Mouse (Mus musculus) midbrain, embryonic 13.5 days (tissue): Measurements from ENCODE around the gene Sec11a. TPM values are rescaled to one million over a fixed set of nuclear protein-coding genes. Genes with fewer than 3 reads are reported as not detected.
"Not testable (repeated sequence)": the region's sequence is repeated elsewhere in the genome, so short reads cannot be mapped to it uniquely, and the experiment has no call there.

Source experiments
- ATAC-seq: fragments of 200-750 bp; cut with Nextera tagmentation; 2 replicates; pipeline ENCODE4 v1.8.0; 2017; ENCODE audit warnings: mild to moderate bottlenecking, moderate TSS enrichment, moderate library complexity
- H3K27ac ChIP-seq: fragments of 300-500 bp; sonication (generic); 2 replicates; pipeline ENCODE4 v1.5.1; 2015; ENCODE audit warnings: inconsistent platforms, mild to moderate bottlenecking, moderate library complexity
- H3K27me3 ChIP-seq: fragments of 300-500 bp; sonication (generic); 2 replicates; pipeline ENCODE4 v1.6.1; 2015; ENCODE audit warnings: mild to moderate bottlenecking, inconsistent platforms
- H3K36me3 ChIP-seq: fragments of 300-500 bp; sonication (generic); 2 replicates; pipeline ENCODE4 v1.6.1; 2015; ENCODE audit warnings: mild to moderate bottlenecking, inconsistent platforms
- H3K4me1 ChIP-seq: fragments of 300-500 bp; sonication (generic); replicated peaks from 2 replicates; pipeline ENCODE4 v1.6.1; 2015; ENCODE audit warnings: inconsistent platforms
- H3K4me2 ChIP-seq: fragments of 300-500 bp; sonication (generic); replicated peaks from 2 replicates; pipeline ENCODE4 v1.6.1; 2015; ENCODE audit warnings: moderate library complexity, mild to moderate bottlenecking, inconsistent platforms
- H3K4me3 ChIP-seq: fragments of 300-500 bp; sonication (generic); replicated peaks from 2 replicates; pipeline ENCODE4 v1.5.1; 2015; ENCODE audit warnings: mild to moderate bottlenecking, inconsistent platforms
- H3K9ac ChIP-seq: fragments of 300-500 bp; sonication (generic); replicated peaks from 2 replicates; pipeline ENCODE4 v1.6.1; 2015; ENCODE audit warnings: mild to moderate bottlenecking, inconsistent platforms
- H3K9me3 ChIP-seq: fragments of 300-500 bp; sonication (generic); 2 replicates; pipeline ENCODE4 v1.6.1; 2016; ENCODE audit warnings: mild to moderate bottlenecking, inconsistent platforms
- WGBS: fragments of 180-500 bp; shearing (Covaris S2); methylation state at CpG from one replicate; pipeline ENCODE4 v1.1.7; 2015; 5-methylcytosine and 5-hydroxymethylcytosine counted together
- polyA plus RNA-seq: library from polyadenylated mRNA; unstranded; fragments of >200 nt; fragmentation: Nextera tagmentation; extraction: Ambion mirVana; gene quantifications from 2 replicates; pipeline ENCODE4 v1.2.1, GENCODE M21; 2015

The Sec11a gene
- polyA plus RNA-seq, 1 experiment from 2014 or later, result 181 TPM

- H3K4me1 ChIP-seq, result peaks cover 4% of the 10 kb centered on the region
- H3K27ac ChIP-seq, result no peak overlapping the region
- 89% methylated on average over 4 of the region's 4 CpGs for WGBS
- no peak overlapping the region for H3K4me3 ChIP-seq
- no peak overlapping the region for H3K9ac ChIP-seq
- no peaks in the 10 kb centered on the region for H3K36me3 ChIP-seq
- H3K27me3 ChIP-seq, result 0 out of 2 replicates have a peak, but pooled peaks cover 9% of the 10 kb centered on the region
- H3K9me3 ChIP-seq, result no peaks in the 10 kb centered on the region
- H3K4me2 ChIP-seq, result no peak overlapping the region
- ATAC-seq, result no peak
Observed at GRCm38 (mm10) chr7:80951461-80951860, 3.9 kb upstream of the Sec11a start.

- Histone ChIP-seq H3K36me3 (peaks cover 6% of the 10 kb centered on the region), H3K27ac (no peak overlapping the region)
Observed at GRCm38 (mm10) chr7:80939808-80940207, 7.8 kb downstream of the Sec11a start.

GRCm38 (mm10) chr7:80937304-80937666 lies 10.3 kb downstream of the Sec11a start:
- H3K9ac ChIP-seq, H3K4me3 ChIP-seq, H3K4me1 ChIP-seq, H3K4me2 ChIP-seq, H3K27me3 ChIP-seq, H3K27ac ChIP-seq, H3K9me3 ChIP-seq, ATAC-seq: not testable (repeated sequence)
- H3K36me3 ChIP-seq, result peaks cover 21% of the 10 kb centered on the region

More at GRCm38 (mm10) chr7:80939808-80940207, 7.8 kb downstream of the Sec11a start:
- H3K4me3 ChIP-seq, result no peak overlapping the region
- no peak overlapping the region for H3K9ac ChIP-seq
- no peak overlapping the region for H3K4me2 ChIP-seq
- H3K9me3 ChIP-seq, result no peaks in the 10 kb centered on the region
- no peaks in the 10 kb centered on the region for H3K4me1 ChIP-seq
- ATAC-seq, result no peak
- H3K27me3 ChIP-seq, result no peaks in the 10 kb centered on the region
- 95% methylated on average over 4 of the region's 4 CpGs for WGBS

- H3K36me3 ChIP-seq, result peaks cover 24% of the 10 kb centered on the region
- not testable (repeated sequence) for H3K9me3 ChIP-seq, H3K4me1 ChIP-seq, ATAC-seq, H3K4me2 ChIP-seq, H3K9ac ChIP-seq, H3K4me3 ChIP-seq, H3K27me3 ChIP-seq, H3K27ac ChIP-seq
- WGBS, result 90% methylated on average over 7 of the region's 7 CpGs
Observed at GRCm38 (mm10) chr7:80936617-80937303, 10.8 kb downstream of the Sec11a start.

- Histone ChIP-seq H3K4me3 (no peak overlapping the region), H3K9ac (no peak overlapping the region), H3K9me3 (no peaks in the 10 kb centered on the region), H3K27ac (no peak overlapping the region), H3K4me2 (no peak overlapping the region), H3K36me3 (peaks cover 34% of the 10 kb centered on the region), H3K27me3 (no peaks in the 10 kb centered on the region), H3K4me1 (no peaks in the 10 kb centered on the region)
- no peak for ATAC-seq
- WGBS, result 95% methylated on average over 1 of the region's 1 CpGs
Observed at GRCm38 (mm10) chr7:80935834-80936233, 11.7 kb downstream of the Sec11a start.

- Histone ChIP-seq H3K4me1 (no peaks in the 10 kb centered on the region), H3K27ac (no peak overlapping the region), H3K36me3 (peaks cover 34% of the 10 kb centered on the region), H3K27me3 (no peaks in the 10 kb centered on the region), H3K9ac (no peak overlapping the region), H3K9me3 (no peaks in the 10 kb centered on the region), H3K4me3 (no peak overlapping the region), H3K4me2 (no peak overlapping the region)
- no peak for ATAC-seq
- 83% methylated on average over 1 of the region's 1 CpGs for WGBS
Observed at GRCm38 (mm10) chr7:80932777-80933176, 14.8 kb downstream of the Sec11a start.

- no peaks in the 10 kb centered on the region for H3K4me1 ChIP-seq
- H3K4me2 ChIP-seq, result no peak overlapping the region
- H3K27ac ChIP-seq, result no peak overlapping the region
- no peak overlapping the region for H3K4me3 ChIP-seq
- no peaks in the 10 kb centered on the region for H3K9me3 ChIP-seq
- peaks cover 40% of the 10 kb centered on the region for H3K36me3 ChIP-seq
- WGBS, result 91% methylated on average over 8 of the region's 8 CpGs
- no peaks in the 10 kb centered on the region for H3K27me3 ChIP-seq
- no peak overlapping the region for H3K9ac ChIP-seq
- no peak for ATAC-seq
Observed at GRCm38 (mm10) chr7:80931618-80932207, 15.9 kb downstream of the Sec11a start.

GRCm38 (mm10) chr7:80923165-80923564 lies 24.4 kb downstream of the Sec11a start:
- Histone ChIP-seq H3K27ac (no peak overlapping the region), H3K27me3 (no peaks in the 10 kb centered on the region), H3K36me3 (peaks cover 75% of the 10 kb centered on the region), H3K4me2 (no peak overlapping the region), H3K4me3 (no peak overlapping the region), H3K9ac (no peak overlapping the region), H3K9me3 (no peaks in the 10 kb centered on the region), H3K4me1 (no peaks in the 10 kb centered on the region)
- ATAC-seq, result no peak
- 90% methylated on average over 2 of the region's 2 CpGs for WGBS

- Histone ChIP-seq H3K27me3 (no peaks in the 10 kb centered on the region), H3K9me3 (no peaks in the 10 kb centered on the region), H3K4me1 (no peaks in the 10 kb centered on the region), H3K4me3 (no peak overlapping the region), H3K27ac (no peak overlapping the region), H3K4me2 (no peak overlapping the region), H3K36me3 (peaks cover 84% of the 10 kb centered on the region), H3K9ac (no peak overlapping the region)
- 95% methylated on average over 5 of the region's 5 CpGs for WGBS
- no peak for ATAC-seq
Observed at GRCm38 (mm10) chr7:80919647-80920008, 28.0 kb downstream of the Sec11a start.

GRCm38 (mm10) chr7:80918982-80919646 lies 28.5 kb downstream of the Sec11a start:
- Histone ChIP-seq H3K36me3 (peaks cover 84% of the 10 kb centered on the region), H3K4me3 (no peak overlapping the region), H3K9ac (no peak overlapping the region), H3K27me3 (no peaks in the 10 kb centered on the region), H3K4me2 (no peak overlapping the region), H3K4me1 (no peaks in the 10 kb centered on the region), H3K27ac (no peak overlapping the region), H3K9me3 (no peaks in the 10 kb centered on the region)
- no peak for ATAC-seq
- 87% methylated on average over 8 of the region's 8 CpGs for WGBS

- H3K9ac ChIP-seq, result no peak overlapping the region
- H3K36me3 ChIP-seq, result peaks cover 87% of the 10 kb centered on the region
- H3K27ac ChIP-seq, result no peak overlapping the region
- H3K4me1 ChIP-seq, result no peaks in the 10 kb centered on the region
- no peaks in the 10 kb centered on the region for H3K27me3 ChIP-seq
- no peak for ATAC-seq
- no peak overlapping the region for H3K4me3 ChIP-seq
- H3K4me2 ChIP-seq, result no peak overlapping the region
- H3K9me3 ChIP-seq, result no peaks in the 10 kb centered on the region
- WGBS, result 88% methylated on average over 4 of the region's 4 CpGs
Observed at GRCm38 (mm10) chr7:80917916-80918465, 29.6 kb downstream of the Sec11a start.

GRCm38 (mm10) chr7:80912496-80912895 lies 35.1 kb downstream of the Sec11a start:
- Histone ChIP-seq H3K9ac (no peak overlapping the region), H3K4me1 (no peaks in the 10 kb centered on the region), H3K4me3 (no peak overlapping the region), H3K27me3 (no peaks in the 10 kb centered on the region), H3K9me3 (no peaks in the 10 kb centered on the region), H3K36me3 (peaks cover 84% of the 10 kb centered on the region), H3K27ac (no peak overlapping the region), H3K4me2 (no peak overlapping the region)
- no peak for ATAC-seq
- WGBS, result 92% methylated on average over 8 of the region's 8 CpGs
